Mouse (Mus musculus) embryo, embryonic 10.5 days (tissue): ENCODE results near the gene Prkag1.

Experiments
- DNase-seq: peaks from one replicate; pipeline ENCODE4 v3.0.0-alpha.2; 2015; ENCODE audit warnings: low spot score

The Prkag1 gene

GRCm38 (mm10) chr15:98792233-98793020, 38.9 kb downstream of the Prkag1 start:
- no peak for DNase-seq

- no peak for DNase-seq
Observed at GRCm38 (mm10) chr15:98791771-98792170, 39.5 kb downstream of the Prkag1 start.

GRCm38 (mm10) chr15:98791221-98791620, 40.1 kb downstream of the Prkag1 start:
- DNase-seq, result no peak

GRCm38 (mm10) chr15:98790761-98791160, 40.6 kb downstream of the Prkag1 start:
- DNase-seq, result no peak

GRCm38 (mm10) chr15:98789661-98790535, 41.4 kb downstream of the Prkag1 start, which contains the start of gene Wnt1:
Gene Wnt1 (plus strand): TSS chr15:98789857.
- no peak for DNase-seq

DNA sequence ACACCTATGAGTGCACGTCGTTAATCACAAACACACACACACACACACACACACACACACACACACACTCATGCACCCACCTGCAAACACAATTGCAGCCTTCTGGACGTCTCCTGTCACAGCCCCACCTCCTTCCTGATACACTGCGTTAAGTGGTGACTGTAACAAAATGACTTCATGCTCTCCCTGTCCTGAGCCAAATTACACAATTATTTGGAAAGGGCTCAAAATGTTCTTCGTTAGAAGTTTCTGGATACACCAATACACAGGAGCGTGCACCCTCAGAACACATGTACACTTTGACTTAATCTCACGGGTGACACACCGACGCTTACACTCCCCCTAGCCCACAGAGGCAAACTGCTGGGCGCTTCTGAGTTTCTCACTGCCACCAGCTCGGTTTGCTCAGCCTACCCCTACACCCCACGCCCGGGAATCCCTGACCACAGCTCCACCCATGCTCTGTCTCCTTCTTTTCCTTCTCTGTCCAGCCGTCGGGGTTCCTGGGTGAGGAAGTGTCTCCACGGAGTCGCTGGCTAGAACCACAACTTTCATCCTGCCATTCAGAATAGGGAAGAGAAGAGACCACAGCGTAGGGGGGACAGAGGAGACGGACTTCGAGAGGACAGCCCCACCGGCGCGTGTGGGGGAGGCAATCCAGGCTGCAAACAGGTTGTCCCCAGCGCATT, 42.2 kb downstream of the Prkag1 start:
- no peak for DNase-seq

DNA sequence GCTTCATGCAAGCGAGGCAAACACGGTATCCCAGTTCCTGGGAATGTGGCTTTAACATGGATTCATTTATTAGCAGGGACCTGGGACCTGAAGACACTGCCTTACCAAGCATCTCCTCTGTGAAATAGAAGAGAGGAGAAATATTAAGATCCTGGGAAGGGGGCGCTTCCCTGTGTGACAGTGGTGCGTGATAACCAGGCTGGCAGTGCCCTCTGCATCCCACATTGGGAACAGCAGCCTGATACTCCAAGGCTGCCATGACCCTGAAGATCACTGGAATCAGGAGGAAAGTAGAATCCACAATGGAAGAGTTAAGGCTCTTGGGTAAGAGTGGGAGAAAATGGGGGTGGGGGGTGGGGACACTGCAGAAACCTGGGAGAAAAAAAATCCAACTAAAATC, 43.4 kb downstream of the Prkag1 start:
- no peak for DNase-seq

- no peak for DNase-seq
Observed at GRCm38 (mm10) chr15:98785744-98786143, 45.6 kb downstream of the Prkag1 start.

- no peak for DNase-seq
Observed at GRCm38 (mm10) chr15:98781166-98781565, 50.2 kb downstream of the Prkag1 start.

- DNase-seq, result no peak
Observed at GRCm38 (mm10) chr15:98780573-98780972, 50.7 kb downstream of the Prkag1 start.

DNA sequence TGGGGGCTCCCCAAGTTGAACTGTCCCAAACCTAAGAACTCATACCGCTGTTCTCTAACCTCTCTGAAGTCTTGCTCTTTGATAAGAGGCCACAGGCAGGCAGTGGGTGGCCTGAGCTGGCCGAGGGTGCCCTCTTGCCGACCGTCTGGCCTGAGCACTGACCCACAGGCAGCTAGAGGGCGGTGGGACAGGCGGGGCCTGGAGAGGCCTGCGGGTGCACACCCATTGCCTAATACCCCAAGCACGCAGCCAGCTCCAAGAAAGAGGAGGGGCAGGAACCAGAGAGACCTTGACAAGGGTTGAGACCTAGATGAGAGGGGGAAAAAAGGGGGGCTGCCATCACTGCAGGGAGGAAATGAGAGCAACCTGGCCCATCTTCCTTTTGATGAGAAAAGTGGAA, 51.2 kb downstream of the Prkag1 start:
- DNase-seq, result no peak

GRCm38 (mm10) chr15:98778806-98779205, 52.5 kb downstream of the Prkag1 start:
- no peak for DNase-seq

- DNase-seq, result no peak
Observed at GRCm38 (mm10) chr15:98778191-98778770, 53.0 kb downstream of the Prkag1 start.

DNA sequence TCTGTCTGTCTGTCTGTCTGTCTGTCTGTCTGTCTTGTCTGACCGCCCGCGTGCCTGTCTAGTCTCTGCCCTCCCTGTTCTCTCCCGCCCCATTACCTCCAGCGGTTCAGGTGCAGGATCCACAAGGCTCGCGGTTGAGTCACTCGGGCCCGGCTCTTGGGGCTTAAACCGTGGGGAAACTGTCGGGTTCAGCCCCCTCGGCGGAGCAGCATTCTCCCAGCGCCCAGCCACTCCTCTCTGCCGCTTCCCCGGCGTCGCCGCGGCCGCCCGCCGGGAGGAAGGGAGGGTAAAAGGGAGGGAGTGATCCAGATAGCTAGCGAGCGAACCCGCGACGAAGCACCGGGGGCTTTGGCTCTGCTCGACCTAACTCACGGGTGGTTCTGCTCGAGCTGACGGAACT, 53.6 kb downstream of the Prkag1 start, which contains the start of gene Wnt10b:
Gene Wnt10b, minus strand, starts transcription at position 389 of the 400 bp plus-strand sequence.
- no peak for DNase-seq

- DNase-seq, result no peak
Observed at GRCm38 (mm10) chr15:98777005-98777616, 54.2 kb downstream of the Prkag1 start.

- no peak for DNase-seq
Observed at GRCm38 (mm10) chr15:98776280-98777004, 54.9 kb downstream of the Prkag1 start.

DNA sequence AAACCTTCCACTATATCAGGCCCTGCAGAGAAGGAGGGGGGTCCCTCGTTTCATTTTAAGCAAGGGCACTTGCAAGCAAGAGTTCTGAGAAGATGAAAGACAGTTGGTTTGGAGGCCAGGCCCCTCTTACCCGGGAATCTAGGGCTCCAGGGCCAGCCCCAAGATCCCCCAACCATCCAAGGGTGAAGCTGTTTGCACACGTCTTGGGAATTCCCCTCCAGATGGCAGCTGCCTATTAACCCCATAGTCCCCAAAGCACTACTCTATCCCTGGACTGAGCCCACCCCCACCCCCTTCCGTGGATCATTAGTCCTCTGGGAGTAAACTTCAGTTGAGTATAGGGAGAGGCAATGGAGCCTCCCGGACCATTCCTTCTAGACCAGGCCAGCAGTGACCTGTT, 55.8 kb downstream of the Prkag1 start:
- no peak for DNase-seq

DNA sequence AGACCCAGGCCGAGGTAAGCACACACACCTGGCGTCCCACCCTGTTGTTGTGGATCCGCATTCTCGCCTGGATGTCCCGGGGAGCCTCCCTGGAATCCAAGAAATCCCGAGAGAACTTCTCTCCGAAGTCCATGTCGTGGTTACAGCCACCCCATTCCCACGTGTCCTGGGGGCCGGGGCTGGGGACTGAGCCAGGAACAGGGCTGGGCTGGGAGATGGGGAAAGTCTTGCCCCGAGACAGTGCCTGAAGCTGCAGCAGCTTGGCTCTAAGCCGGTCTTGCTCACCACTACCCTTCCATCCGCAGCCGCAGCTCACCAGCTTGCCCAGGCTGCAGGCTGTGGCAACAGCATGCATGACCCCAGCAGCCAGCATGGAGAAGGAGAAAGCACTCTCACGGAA, 57.2 kb downstream of the Prkag1 start:
- no peak for DNase-seq

DNA sequence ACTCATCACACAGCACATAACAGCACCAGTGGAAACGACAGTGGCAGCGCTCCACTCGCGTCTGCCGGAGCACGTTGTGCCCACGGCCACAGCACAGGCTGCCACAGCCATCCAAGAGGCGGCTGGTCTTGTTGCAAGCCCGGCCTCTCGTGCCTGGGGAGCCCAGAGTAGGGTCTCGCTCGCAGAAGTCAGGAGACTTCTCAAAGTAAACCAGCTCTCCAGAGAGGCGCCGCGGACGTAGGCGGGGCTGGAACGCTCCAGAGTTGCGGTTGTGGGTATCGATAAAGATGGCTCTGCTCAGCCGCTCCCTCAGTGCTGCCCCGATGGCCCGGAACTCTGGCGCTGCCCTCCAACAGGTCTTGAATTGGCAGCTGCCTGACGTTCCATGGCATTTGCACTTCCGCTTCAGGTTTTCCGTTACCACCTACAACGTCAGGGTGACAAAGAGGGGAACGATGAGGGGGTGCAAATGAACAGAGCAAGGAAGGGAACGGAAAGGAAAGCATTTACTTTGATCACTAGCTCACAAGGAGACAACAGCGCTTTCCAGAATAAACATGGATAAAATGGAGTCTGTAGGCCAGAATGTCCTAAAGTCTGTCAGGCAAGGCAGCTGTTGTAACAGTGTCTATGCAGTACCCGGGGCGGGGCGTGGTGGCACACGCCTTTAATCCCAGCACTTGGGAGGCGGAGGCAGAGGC, 58.7 kb downstream of the Prkag1 start:
- peak; percentile 61 for DNase-seq

DNA sequence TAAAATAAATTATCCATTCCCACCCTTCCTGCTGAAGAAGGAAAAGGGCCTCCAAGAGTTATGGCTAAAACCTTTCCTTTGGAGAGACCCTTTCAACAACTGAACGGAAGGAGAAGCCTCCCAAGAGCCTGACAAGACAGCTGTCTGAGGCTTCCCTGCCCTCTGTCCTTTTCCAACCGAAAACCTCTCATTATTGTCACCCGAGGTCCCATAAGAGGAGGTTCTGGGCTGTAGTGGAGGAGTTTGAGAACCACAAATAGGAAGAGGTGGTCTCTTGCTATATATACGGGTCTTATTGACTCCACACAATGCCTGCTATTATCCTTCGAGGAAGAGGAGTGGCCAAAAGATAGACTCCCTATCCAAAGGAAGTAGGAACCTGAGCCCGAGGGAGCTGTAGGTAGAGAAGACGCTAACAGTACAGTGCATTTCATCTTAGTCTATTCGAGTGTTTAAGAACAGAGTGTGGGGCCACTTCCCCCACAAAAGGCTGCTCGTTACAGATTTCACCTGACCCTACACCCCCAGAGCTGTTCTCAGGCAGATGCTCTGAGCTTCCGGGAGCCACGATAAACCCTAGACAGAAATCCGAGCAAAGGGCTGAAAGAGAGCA, 59.4 kb downstream of the Prkag1 start:
- no peak for DNase-seq
